Mouse (Mus musculus): ENCODE measurements around the gene Ktn1.

The Ktn1 gene

DNA sequence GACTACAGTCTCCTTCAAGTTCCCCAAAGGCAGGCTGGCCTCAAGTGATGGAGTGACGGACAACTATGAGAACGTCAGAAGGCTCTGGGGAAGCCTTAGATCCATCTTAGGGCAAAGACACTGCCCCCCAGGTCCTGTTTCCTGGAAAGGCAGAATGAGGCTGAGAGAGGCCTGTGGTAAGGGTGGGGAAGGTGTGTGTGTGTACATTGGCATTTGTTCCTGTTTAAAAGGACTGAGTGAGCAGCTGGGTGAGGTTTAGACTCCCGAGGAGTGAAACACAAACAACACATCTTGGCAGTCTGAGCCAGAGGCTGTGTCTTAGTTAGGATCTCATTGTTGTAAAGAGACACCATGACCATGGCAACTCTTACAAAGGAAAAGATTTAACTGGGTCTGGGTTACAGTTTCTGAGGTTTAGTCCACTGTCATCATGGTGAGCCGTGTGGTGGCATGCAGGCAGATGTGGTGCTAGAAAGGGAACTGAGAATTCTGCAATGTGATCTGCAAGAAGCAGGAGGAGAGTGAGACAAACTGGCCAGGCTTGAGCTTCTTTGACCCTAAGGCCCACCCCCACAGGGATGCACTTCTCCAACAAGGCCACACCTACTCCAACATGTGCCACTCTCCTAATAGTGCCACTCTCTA lies 106.1 kb downstream of the Ktn1 start:
- no peak for DNase-seq (ENCODE audit: low spot score in 2 of 2)

DNA sequence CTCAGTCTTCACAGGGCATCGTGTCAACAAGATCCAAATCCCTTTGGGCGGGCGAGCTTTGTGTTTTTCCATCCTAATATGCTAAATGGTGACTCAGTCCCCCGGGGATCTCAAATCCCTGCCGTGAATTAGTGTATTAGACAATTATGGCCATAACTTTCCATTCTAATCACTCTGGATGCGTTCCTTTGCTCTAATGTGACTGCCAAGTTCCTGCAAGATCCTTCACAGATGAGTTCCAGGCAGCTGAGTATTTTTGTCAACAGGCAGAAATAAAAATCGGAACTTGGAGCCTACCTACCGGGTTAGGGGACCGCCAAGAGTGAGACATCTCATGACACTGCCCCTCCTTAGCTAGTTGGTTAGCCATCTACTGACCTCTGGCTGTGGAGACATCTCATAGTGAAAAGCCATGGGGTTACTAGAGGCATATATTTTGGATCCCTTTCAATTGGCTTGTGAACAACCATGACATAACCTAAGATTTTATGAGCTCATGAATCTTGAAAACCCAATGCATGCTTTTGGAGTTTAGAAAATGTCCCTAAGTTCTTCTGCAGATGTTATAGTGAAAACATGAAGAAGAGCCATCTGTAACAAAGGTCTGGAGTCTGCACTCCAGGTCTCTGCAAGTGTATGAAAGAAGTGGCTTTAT lies 108.3 kb downstream of the Ktn1 start:
- DNase-seq (ENCODE audit: low spot score in 2 of 2) = peak; percentile 44 to 52

DNA sequence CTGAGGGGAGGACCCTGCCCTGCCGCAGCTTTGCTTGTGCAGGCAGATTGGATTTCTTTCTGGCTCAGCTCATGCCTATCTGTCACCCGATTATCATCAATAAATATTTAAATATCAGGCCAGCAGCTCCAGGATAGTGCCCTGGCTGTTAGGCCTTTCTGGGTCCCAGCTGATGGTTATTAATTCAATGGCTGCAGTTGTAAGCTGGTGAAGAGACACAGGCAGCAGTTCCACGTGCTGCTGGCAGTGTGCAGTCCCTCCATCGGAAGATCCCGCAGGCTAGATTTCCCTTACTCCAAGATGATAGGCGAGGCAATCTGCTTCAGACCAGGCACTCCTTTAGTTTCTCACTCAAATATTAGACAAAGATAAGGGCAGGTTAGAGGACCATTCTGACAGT lies 116.9 kb downstream of the Ktn1 start:
- DNase-seq (ENCODE audit: low spot score in 2 of 2) = no peak

DNA sequence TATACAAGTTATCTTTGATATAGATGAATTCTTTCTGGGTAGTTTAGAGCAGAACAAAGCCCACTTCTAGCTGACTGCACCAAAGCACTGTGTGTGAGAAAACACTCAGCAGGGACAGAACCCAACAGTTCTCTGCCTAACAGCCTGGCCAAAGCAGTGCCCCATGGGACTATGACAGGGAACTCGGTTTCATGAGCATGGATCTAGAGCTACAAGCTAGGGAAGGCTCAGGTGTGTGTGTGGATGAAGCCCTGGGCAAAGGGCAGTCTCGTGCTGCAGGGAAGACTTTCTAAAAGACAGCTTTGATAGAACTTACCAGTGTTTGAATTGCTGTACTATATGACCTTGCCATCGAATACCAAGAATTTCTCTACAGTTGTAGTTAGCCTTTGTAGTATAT lies 117.5 kb downstream of the Ktn1 start:
- no peak for DNase-seq (ENCODE audit: low spot score in 2 of 2)

DNA sequence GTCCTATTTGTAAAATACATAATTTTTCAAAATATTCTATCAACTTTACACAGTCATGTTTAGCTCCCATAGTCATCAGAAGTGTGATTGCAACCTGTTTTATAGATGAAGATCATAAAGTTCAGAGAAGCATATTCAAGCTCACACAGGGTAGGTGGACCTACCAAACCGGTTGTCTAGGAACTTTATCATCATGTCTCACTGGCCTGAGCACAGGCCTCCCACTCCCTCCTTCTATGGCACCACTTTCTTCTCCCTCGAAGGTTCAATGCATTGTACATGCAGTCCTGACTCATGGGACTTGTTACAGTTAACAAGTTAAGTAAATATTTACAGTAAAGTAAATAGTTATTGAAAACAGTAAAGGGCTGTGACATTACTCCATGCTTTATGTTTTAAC lies 118.1 kb downstream of the Ktn1 start:
- no peak for DNase-seq (ENCODE audit: low spot score in 2 of 2)

DNA sequence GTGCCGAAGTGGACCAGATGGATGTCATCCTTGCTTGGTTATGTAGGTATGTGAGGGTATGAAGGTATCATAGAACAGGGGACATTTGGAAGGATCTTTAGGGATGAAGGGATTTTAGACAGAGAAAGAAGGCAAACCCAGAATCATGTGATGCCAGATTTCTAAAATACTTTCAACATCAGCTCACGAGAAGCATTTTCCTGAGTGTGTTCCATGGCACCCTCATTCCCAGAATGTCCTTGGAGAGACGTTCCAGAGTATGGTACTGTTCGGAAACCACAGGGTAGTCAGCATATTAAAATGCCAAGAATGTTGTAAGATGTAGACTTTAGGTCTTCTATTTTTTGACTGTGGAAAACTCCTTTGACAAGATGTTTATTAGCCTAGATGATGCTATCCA lies 123.2 kb downstream of the Ktn1 start:
- DNase-seq (ENCODE audit: low spot score in 2 of 2) = no peak

DNA sequence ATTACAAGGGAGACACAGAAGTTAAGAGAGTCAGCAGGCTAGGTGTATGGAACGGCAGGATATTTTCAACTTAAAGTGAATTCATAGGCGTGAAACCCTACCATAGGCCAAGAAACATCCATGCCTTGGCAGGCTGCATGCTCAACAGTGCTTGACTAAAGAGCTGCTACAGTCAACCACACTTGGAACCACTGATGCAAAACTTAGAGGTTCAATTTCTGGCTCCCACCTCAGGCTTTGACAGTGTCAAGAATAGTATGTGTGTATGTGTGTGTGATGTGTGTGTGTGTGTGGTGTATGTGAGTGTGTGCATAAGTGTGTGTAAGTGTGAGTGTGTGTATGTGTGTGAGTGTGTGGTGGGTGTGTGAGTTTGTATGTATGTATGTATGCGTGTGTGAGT lies 127.3 kb downstream of the Ktn1 start:
- no peak for DNase-seq (ENCODE audit: low spot score in 2 of 2)

DNA sequence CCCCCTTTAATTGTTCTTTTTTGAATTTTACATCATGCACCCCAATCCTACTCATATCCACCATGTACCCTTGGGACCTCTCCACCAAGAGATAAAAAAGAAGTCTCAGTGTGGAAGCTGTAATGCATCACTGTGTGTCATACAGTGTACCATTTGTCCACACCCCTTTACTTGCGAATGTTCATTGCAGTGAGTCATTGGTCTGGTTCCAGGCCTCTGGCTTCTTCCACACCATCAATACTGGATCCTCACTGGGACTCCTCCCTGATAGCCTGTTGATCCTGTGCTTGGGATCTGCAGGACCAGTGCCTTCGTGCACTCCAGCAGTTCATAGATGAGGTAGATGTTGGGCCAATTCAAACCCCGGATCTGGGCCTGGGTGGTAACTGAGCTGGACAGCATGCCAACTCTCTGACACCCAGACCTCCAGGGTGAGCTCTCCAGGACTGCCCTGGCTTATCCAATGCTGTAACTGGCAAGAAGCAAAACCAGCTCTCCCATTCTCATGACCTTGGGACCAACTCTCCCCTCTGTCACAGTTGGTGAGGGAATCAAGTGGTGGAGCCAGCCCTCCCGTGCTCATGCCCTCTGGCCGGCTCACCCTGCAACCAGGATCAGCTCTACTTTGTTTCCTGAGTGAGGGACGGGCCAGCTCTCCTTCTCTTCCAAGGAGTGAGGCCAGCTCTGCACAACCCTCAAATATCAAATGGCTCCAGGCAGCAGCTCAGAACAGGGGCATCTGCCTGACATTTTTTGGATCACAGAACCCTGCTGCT lies 128.2 kb downstream of the Ktn1 start:
- peak in 1 of 2 experiments; percentile 31 for DNase-seq (ENCODE audit: low spot score in 2 of 2)

DNA sequence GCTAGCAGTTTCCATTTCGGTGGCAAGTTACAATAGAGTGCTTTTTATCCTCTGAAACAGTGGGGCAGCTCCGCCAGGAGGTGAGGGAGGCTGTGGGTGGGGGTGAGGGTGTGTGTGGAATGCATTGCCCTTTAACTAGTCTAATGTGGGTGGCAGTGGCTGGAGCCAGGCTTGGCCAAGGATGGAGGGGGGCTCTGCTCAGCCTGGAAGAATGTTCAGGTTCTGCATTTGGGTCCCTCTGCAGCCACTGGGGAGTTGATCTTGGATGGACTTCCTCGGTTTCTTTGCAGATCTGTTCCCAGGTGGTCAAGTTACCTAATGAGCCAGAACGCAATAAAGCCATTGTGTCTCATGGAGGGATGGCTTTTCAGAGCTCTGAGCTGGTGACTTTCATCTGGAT lies 137.9 kb downstream of the Ktn1 start:
- no peak for DNase-seq (ENCODE audit: low spot score in 2 of 2)
